Mouse (Mus musculus) layer of hippocampus, postnatal 14 days (tissue): ENCODE measurements around the gene Trim24. TPM values are rescaled to one million over a fixed set of nuclear protein-coding genes. Genes with fewer than 3 reads are reported as not detected.
"Not testable (repeated sequence)": the region's sequence is repeated elsewhere in the genome, so short reads cannot be mapped to it uniquely, and the experiment has no call there.

Experiments used
- DNase-seq, 2 experiments: peaks; one replicate each; pipeline ENCODE4 v3.0.0; 2021 to 2022; ENCODE audit warnings: low spot score in 2 of 2, mixed read lengths in 1 of 2
- long read RNA-seq, 2 experiments: library from polyadenylated mRNA; stranded (forward); transcript quantifications; one replicate each; pipeline ENCODE4 v2.0.0; 2021
- total RNA-seq, 2 experiments: library from RNA; stranded (reverse); gene quantifications; 2 replicates each; pipeline ENCODE4 v1.2.3; 2021

Gene Trim24
- 10 to 100 TPM; 40.4 to 43.2 TPM for total RNA-seq
- long read RNA-seq, experiment 1, full-length matches to known transcripts = 8 of 15 reads
- long read RNA-seq, experiment 1, partial matches to known transcripts = 6 of 15 reads
- long read RNA-seq, experiment 1, other reads (novel, unspliced or antisense) = 1 of 15 reads
- long read RNA-seq, experiment 2, full-length matches to known transcripts = 7 of 15 reads
- long read RNA-seq, experiment 2, partial matches to known transcripts = 6 of 15 reads
- long read RNA-seq, experiment 2, other reads (novel, unspliced or antisense) = 2 of 15 reads

- DNase-seq = peak; percentile 93 to 95
Observed at GRCm38 (mm10) chr6:37870245-37871136, at the start of gene Trim24. TSS of gene Trim24 (plus strand) at chr6:37870811.

- no peak for DNase-seq
Observed at GRCm38 (mm10) chr6:37821531-37822051, 49.0 kb upstream of the Trim24 start.

GRCm38 (mm10) chr6:37822390-37822789, 48.2 kb upstream of the Trim24 start:
- DNase-seq = no peak

- no peak for DNase-seq
Observed at GRCm38 (mm10) chr6:37823731-37824130, 46.9 kb upstream of the Trim24 start.

- not testable (repeated sequence) for DNase-seq
Observed at GRCm38 (mm10) chr6:37825331-37826115, 45.1 kb upstream of the Trim24 start.

- DNase-seq = no peak
Observed at GRCm38 (mm10) chr6:37828955-37829354, 41.7 kb upstream of the Trim24 start.

GRCm38 (mm10) chr6:37829631-37830030, 41.0 kb upstream of the Trim24 start:
- no peak for DNase-seq

- DNase-seq = no peak
Observed at GRCm38 (mm10) chr6:37833691-37834090, 36.9 kb upstream of the Trim24 start.

- DNase-seq = not testable (repeated sequence)
Observed at GRCm38 (mm10) chr6:37836951-37837565, 33.6 kb upstream of the Trim24 start.

GRCm38 (mm10) chr6:37842779-37843605, 27.6 kb upstream of the Trim24 start:
- DNase-seq = no peak

GRCm38 (mm10) chr6:37843647-37844273, 26.9 kb upstream of the Trim24 start:
- DNase-seq = no peak

GRCm38 (mm10) chr6:37844947-37845346, 25.7 kb upstream of the Trim24 start:
- DNase-seq = not testable (repeated sequence)

- DNase-seq = not testable (repeated sequence)
Observed at GRCm38 (mm10) chr6:37847531-37847930, 23.1 kb upstream of the Trim24 start.

GRCm38 (mm10) chr6:37851352-37851751, 19.3 kb upstream of the Trim24 start:
- no peak for DNase-seq

GRCm38 (mm10) chr6:37853289-37853688, 17.3 kb upstream of the Trim24 start:
- no peak for DNase-seq

GRCm38 (mm10) chr6:37855384-37855783, 15.2 kb upstream of the Trim24 start:
- no peak for DNase-seq

GRCm38 (mm10) chr6:37856300-37856699, 14.3 kb upstream of the Trim24 start:
- not testable (repeated sequence) for DNase-seq

GRCm38 (mm10) chr6:37857196-37857874, 13.3 kb upstream of the Trim24 start:
- no peak for DNase-seq

- no peak for DNase-seq
Observed at GRCm38 (mm10) chr6:37858126-37858525, 12.5 kb upstream of the Trim24 start.
